Mouse (Mus musculus) intestine, embryonic 15.5 days (tissue): ENCODE measurements at regions not wholly inside any gene's neighbourhood (a gene's known extent, or its start where the extent isn't known, plus 50 kb on each side); places are given as distances from the start of the nearest gene placed in this dataset.

ENCODE experiments used
- ATAC-seq: fragments of 200-750 bp; cut with Nextera tagmentation; 2 replicates; pipeline ENCODE4 v1.8.0; 2017; ENCODE audit warnings: moderate TSS enrichment, moderate library complexity
- H3K27ac ChIP-seq: fragments of 300-500 bp; sonication (generic); 2 replicates; pipeline ENCODE4 v1.5.1; 2015; ENCODE audit warnings: mild to moderate bottlenecking, inconsistent platforms
- H3K27me3 ChIP-seq: fragments of 300-500 bp; sonication (generic); replicated peaks from 2 replicates; pipeline ENCODE4 v1.6.1; 2015; ENCODE audit warnings: inconsistent platforms
- H3K36me3 ChIP-seq: fragments of 300-500 bp; sonication (generic); 2 replicates; pipeline ENCODE4 v1.6.1; 2015; ENCODE audit warnings: inconsistent platforms
- H3K4me1 ChIP-seq: fragments of 300-500 bp; sonication (generic); replicated peaks from 2 replicates; pipeline ENCODE4 v1.6.1; 2015; ENCODE audit warnings: inconsistent platforms
- H3K4me2 ChIP-seq: fragments of 300-500 bp; sonication (generic); replicated peaks from 2 replicates; pipeline ENCODE4 v1.6.1; 2015; ENCODE audit warnings: mild to moderate bottlenecking, inconsistent platforms
- H3K4me3 ChIP-seq: fragments of 300-500 bp; sonication (generic); replicated peaks from 2 replicates; pipeline ENCODE4 v1.5.1; 2015; ENCODE audit warnings: inconsistent platforms
- H3K9ac ChIP-seq: fragments of 300-500 bp; sonication (generic); 2 replicates; pipeline ENCODE4 v1.6.1; 2015; ENCODE audit warnings: inconsistent platforms
- H3K9me3 ChIP-seq: fragments of 300-500 bp; sonication (generic); 2 replicates; pipeline ENCODE4 v1.6.1; 2016; ENCODE audit warnings: inconsistent platforms
- WGBS: fragments of 180-500 bp; shearing (Covaris S2); methylation state at CpG from one replicate; pipeline ENCODE4 v1.1.7; 2015; 5-methylcytosine and 5-hydroxymethylcytosine counted together

DNA sequence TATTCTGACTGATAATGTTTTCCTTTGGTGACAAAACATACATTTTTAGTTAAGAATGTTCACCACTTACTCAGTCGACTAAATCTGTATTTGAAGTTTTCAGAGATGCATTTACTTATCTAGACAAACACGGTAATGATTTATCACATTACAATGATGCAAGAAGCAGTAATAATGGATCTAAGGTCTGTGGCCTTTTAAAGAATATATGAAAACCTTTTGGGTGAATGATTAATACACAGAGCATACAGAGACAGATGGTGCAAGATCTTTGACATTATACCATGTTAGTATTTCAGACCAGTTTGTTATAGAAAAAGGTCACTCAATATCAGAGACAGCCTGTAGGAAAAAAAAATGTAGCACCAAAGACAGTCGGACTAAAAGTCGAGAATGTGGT is 1004.2 kb upstream of the Ncam2 start:
- H3K36me3 ChIP-seq, result no peaks in the 10 kb centered on the region
- no peak overlapping the region for H3K4me3 ChIP-seq
- H3K9me3 ChIP-seq, result no peaks in the 10 kb centered on the region
- H3K4me2 ChIP-seq, result no peak overlapping the region
- H3K27me3 ChIP-seq, result no peaks in the 10 kb centered on the region
- H3K4me1 ChIP-seq, result no peaks in the 10 kb centered on the region
- no peak overlapping the region for H3K27ac ChIP-seq
- H3K9ac ChIP-seq, result no peak overlapping the region
- 80% methylated on average over 4 of the region's 4 CpGs for WGBS
- ATAC-seq, result no peak

DNA sequence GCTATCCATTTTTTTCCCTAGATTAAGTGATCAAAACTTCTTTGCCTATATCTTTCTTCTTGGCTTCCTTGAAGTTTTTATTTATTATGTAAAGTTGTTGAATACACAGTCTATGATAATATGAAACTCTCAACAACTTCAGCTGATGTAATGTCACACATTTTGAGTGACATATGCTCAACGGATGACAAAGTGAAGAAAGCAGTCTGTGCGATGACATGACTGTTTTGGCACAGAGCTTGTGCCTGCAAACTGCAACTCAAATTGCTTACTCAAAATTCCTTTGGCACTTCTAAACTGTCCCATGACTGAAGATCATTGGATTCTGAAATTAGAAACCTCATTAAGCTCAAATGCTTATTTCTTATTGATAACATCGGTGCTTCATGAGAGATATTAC is 997.7 kb upstream of the Ncam2 start:
- Histone ChIP-seq H3K9ac (no peak overlapping the region), H3K36me3 (no peaks in the 10 kb centered on the region), H3K4me1 (no peaks in the 10 kb centered on the region), H3K27me3 (no peaks in the 10 kb centered on the region), H3K4me3 (no peak overlapping the region), H3K4me2 (no peak overlapping the region), H3K27ac (no peak overlapping the region), H3K9me3 (no peaks in the 10 kb centered on the region)
- 83% methylated on average over 3 of the region's 3 CpGs for WGBS
- no peak for ATAC-seq

DNA sequence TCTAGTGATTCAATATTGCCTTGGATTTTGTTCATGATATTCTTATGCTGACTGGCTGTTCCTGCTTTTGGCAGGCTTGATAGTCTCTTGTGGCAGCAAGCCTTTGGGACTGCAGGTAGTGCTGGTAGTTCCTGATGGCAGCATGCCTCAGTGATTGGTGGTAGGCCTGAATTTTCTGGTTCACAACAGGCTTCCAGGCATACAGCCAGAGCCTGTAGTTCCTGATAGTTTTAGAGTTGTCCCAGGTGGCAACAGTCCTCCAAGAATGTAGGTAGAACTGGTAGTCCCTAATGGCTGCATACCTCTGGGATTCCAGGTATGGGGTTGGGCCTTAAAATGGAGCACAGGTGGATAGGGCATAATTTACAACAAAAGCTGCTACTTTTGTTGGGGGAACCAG is 987.7 kb upstream of the Ncam2 start:
- Histone ChIP-seq H3K27me3 (no peaks in the 10 kb centered on the region), H3K4me3 (no peak overlapping the region), H3K4me2 (no peak overlapping the region), H3K9me3 (no peaks in the 10 kb centered on the region), H3K27ac (no peak overlapping the region), H3K4me1 (no peaks in the 10 kb centered on the region), H3K9ac (no peak overlapping the region), H3K36me3 (no peaks in the 10 kb centered on the region)
- no peak for ATAC-seq

DNA sequence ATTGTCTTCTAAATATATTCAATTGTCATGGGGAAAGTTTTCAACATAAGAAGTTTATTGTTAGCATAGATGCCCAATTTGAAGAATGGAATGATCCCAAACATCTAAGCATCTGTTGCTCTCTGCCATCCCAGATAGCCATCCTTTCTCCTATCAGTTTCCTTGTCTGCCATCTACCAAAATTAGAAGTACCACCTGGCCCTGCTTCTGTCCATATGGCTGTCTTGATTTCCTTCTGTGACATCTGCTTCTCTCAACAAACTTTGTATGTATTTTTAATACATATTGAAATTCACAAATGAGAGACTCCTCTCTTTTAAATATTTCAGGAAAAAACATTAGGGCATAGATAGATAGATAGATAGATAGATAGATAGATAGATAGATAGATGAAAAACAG is 945.1 kb upstream of the Ncam2 start:
- H3K27me3 ChIP-seq, result no peaks in the 10 kb centered on the region
- no peak overlapping the region for H3K4me2 ChIP-seq
- no peak overlapping the region for H3K9ac ChIP-seq
- no peaks in the 10 kb centered on the region for H3K4me1 ChIP-seq
- no peak for ATAC-seq
- H3K4me3 ChIP-seq, result no peak overlapping the region
- H3K27ac ChIP-seq, result no peak overlapping the region
- H3K9me3 ChIP-seq, result no peaks in the 10 kb centered on the region
- H3K36me3 ChIP-seq, result no peaks in the 10 kb centered on the region

DNA sequence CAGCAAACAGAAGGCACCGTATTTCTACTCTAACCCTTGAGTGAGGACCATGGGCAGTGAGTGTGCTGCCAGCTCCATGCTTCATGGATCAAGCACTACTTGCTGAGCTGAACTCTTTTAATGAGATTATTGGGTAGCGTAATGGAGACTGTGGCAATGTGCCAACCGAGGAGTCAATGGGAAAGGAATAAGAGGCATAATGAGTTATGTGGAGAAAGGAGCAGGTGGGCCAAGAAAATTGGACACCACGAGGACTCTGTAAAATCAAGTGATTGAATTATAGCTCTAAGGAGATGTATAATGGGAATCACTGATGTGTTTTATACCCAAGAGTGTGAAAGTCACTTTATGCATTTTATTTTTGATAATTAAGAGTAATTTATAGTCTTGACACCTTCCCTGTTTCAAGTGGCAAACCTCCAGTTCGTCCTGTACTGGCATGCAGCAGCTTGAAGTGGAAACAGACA is 934.3 kb upstream of the Ncam2 start:
- H3K27ac ChIP-seq, result no peak overlapping the region
- no peaks in the 10 kb centered on the region for H3K4me1 ChIP-seq
- H3K27me3 ChIP-seq, result no peaks in the 10 kb centered on the region
- H3K4me3 ChIP-seq, result no peak overlapping the region
- H3K9ac ChIP-seq, result no peak overlapping the region
- ATAC-seq, result no peak
- H3K36me3 ChIP-seq, result no peaks in the 10 kb centered on the region
- WGBS, result 67% methylated on average over 5 of the region's 5 CpGs
- no peaks in the 10 kb centered on the region for H3K9me3 ChIP-seq
- H3K4me2 ChIP-seq, result no peak overlapping the region

DNA sequence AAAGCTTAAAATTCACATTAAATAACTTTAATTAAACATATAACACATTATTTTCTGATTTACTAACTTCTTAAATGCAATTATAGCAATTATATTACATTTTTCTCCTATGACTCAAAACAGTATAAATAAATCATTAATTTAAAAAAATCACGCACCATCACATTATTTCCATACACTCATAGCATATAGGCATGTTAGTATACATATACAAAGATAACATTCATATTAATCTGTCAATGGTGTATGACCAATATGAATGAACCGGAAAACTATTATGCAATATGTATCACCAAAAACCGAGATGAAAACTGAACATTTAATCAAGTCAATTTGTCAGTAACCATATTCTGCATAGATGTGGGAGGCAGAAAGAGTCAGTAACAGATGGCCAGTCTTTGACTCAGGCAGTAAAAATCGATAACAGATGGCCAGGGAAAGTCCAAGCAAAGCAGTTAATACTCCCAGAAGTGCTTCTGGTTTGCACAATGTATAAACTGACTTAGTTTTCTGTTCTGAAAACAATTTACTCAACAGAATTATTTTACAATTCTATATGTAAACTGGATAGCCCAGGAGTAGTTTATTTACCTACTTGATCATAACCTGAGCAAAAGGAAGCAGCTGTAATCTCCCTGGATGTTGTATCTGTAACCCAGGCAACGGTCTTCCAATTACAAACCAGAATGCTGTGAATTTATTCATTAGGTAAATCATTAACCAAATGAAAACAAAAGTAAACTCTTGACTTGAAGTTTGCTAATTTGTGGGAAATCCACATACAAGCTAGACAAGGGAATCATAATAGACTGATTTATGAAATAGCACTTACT is 928.0 kb upstream of the Ncam2 start:
- 46% methylated on average over 5 of the region's 5 CpGs for WGBS
- H3K9me3 ChIP-seq, result no peaks in the 10 kb centered on the region
- no peak overlapping the region for H3K4me2 ChIP-seq
- H3K9ac ChIP-seq, result no peak overlapping the region
- ATAC-seq, result peak; percentile 67
- no peak overlapping the region for H3K4me3 ChIP-seq
- H3K27ac ChIP-seq, result no peak overlapping the region
- no peaks in the 10 kb centered on the region for H3K36me3 ChIP-seq
- no peaks in the 10 kb centered on the region for H3K4me1 ChIP-seq
- no peaks in the 10 kb centered on the region for H3K27me3 ChIP-seq
